Mouse (Mus musculus): Measurements from ENCODE around the gene Kcnip2.

The Kcnip2 gene

DNA sequence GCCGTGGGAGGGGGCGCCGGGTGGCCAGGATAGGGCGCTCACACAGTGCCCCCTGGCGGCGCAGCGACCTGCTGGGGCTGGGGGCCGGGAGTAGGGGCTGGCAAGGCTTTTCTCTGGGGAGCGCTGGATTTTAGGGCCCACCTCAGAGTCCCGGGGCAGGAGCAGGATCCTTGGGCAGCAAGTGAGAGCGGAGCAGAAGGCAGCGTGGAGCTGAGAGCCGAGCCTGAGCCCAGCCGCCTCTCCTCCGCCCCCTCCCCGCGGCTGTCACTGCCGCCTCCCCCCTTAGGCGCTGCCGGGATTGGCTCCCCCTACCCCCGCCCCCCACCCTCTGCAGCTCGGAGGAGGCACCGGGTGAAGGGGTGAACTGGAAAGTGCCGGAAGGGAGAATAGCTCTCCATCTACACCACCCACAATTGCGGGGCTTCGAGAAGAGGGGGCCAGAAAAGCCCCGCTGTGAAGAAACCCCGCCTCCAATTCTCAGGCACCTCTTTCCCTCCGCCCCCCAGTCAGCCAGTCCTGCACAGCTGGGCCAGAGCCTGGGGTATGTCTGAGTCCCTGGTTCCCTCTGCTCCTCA is at the start of gene Kcnip2:
Gene Kcnip2, minus strand, starts transcription at position 231 of the 575 bp plus-strand sequence.
- DNase-seq (ENCODE audit: low read depth, low spot score), result no peak

DNA sequence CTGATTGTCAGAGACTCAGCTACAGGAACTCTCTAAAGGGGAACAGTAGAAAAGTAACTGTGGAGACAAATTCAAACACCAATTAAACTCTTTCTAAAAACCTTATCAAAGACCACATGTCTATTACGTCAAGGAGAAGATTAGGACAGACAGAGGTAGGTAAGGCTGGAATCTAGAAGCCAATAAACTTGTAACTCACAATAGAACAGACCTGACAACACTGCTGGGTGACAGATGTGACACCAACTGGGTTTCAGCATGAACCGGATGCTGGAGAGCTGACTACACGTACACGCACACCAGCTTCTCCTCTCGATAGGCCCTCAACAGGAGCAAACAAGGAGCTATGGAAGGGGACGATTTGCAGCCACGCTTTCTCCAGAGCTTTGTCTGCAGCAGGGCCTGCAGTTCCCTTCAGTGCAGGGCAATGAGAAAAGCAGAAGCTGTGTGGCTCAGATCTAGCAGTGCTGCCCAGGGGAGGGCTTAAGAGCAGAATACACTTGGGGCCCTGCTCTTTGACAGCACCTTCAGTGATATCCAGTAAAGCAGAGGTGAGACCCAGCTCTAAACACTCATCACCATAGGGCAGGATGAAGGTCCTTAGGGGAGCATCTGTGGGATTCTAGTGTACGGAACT is 39.5 kb upstream of the Kcnip2 start:
- DNase-seq (ENCODE audit: low read depth, low spot score), result no peak

DNA sequence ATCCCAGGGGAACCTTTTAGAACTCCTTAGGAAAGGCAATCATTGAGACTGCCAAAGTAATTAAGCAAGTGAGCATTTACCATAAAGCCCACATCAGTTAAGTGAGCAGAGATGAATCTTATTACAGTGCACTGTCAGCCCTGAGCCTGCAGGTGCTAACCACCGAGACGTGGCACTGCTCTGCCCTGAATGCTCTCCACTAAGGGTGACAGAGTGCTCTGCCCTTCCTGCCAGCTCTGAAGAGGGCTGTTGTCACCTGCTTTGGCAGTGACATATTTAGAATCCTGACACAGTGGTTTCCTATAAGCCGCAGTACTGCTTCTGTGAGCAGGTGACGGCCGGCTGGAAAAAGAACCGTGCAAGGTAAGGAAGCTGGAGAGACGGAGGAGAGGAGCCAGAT is 38.7 kb upstream of the Kcnip2 start:
- DNase-seq (ENCODE audit: low read depth, low spot score), result no peak

DNA sequence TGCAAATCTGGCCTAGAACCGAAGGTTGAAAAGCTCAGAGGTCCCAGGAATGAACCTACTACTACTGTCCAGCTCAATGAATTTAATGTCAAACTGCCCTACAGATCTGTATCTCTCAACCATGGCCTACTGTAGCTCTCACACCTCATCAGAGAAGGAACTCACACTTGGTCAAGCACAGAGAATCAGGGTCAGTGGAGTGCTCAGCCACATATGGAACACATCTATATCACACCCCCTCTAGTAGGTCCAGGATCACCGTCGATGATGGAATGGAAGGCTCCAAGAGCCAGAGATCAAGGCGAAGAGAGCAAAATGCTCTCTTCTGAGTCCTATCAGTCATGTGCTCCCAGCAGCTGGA is 31.9 kb upstream of the Kcnip2 start:
- DNase-seq (ENCODE audit: low read depth, low spot score), result no peak

DNA sequence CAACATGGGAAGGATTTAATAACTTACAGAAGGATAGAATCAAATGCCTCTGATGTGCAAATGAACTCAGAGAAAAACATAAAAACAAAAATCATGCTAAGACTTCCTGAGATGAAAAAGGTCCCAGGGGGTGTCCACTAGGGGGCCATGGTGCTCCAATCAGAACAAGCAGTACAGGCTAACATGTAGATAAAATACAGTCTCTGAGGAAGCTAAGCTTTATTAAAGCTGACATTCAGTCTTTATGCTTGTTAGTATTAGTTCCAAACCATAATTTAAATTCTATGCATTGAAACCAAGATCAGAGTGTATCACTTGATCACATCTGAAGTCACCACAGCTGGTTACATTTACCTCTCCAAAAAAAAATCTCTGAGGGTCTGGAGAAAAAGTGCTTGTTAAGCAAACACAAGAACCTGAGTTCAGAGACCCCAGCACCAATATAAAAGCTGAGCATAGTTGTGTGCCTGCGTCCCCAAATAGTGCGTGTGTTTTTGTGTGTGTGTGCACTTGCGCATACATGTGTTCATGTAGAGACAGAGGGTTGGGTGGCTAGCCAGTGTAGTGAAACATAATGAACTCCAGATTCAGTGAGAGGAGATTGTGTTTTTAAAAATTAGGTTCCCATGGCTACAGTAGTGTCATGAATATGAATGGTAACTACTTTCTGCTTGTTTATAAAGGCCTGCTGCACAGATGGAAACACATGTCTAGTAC is 31.3 kb upstream of the Kcnip2 start:
- DNase-seq (ENCODE audit: low read depth, low spot score), result no peak

DNA sequence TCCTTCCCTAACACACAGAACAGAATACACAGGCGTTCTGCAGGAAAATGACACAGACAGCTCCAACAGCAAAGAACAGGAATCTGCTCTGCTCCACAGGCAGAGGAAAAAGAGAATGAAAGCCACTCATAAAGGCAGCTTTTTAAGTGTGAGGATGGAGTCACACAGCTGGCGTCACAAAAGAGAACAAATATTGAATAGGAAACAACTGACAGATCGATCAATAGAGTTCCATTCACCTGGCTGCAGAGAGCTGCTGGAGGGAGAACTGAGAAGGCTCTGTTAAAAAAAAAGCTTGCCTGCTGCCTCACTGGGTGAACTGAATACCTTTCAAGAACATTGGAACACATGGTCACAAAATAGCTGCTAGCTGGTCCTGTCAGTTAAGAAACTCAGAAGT is 28.3 kb upstream of the Kcnip2 start:
- DNase-seq (ENCODE audit: low read depth, low spot score), result no peak

DNA sequence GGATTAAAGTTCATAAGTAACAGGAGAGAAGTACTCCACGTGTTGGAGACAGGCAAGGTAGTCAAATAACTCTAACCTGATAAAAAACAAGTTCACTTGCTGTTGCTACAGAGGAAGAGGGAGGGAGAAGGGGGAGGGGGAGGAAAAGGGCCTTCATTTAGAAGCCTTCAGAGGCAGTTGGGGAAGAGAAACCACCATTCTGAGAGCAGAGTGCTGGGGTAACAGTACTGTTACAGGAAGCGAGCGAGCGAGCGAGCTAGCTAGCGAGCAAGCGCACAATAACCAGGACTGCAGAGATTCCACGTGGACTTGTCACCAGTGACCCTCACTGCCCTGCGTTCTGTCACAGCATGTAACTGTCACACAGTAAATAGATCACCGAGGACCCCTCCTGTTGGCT is 27.6 kb upstream of the Kcnip2 start:
- no peak for DNase-seq (ENCODE audit: low read depth, low spot score)

DNA sequence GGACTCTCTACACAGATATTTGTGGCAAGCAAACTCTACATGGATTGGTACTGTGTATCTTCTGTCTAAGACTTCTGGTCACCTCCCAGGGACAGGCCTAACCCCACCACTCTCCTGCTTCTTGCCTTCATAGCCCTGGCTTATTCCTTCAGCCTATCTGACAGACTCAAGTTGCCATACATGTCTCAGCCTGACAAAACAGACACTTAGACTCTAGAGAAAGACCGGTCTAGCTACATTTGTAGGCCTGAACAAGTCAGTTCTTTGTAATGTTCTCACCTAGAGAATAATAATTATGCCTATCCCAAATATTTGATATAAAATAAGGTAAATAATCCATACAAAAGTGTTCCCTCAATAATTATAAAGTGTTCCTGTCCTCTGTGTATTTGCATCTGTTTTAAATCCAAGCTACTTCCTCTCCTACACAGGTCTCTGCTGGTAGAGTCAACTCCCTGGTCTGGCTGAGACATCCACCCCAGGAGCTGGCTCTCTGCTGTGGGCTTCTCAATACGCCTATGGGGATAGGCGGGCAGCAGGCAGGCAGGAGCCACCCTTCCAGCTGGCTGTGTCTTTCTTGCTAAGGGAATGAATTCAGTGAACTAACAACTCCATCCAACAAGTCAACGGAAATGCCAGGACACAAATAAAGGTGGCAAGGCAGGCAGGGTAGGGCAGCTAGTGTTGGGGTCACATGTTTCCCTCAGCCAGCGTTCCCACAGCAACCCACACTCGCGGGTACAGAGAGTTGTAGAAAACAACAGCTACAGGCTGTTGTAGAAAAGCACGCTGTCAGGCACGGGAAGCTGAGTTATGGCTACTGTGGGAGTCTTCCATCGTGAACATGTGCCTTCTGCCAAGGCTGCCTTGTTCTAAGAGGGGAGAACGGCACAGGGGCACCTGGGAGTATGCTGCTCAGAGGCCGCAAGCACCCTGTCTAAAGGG is 21.5 kb upstream of the Kcnip2 start:
- DNase-seq (ENCODE audit: low read depth, low spot score), result no peak

DNA sequence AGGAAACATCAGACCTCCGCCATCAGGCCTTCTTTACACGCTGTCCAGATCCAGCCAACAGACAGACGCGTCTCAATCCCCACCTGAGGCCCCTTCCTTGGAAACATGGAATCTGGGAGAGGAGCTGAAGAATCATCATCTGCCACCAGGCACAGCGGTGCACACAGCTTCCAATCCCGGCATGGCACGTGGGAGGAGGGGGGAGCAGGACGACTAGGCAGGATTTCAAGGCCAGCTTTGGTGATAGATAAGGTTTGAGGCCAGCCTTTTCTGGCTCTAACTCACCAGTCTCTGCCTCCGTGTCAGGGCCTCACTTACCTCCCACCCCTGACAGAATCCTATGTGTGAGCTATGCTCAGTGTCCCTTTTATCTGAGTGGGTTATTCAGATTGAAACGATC is 19.6 kb upstream of the Kcnip2 start:
- no peak for DNase-seq (ENCODE audit: low read depth, low spot score)

DNA sequence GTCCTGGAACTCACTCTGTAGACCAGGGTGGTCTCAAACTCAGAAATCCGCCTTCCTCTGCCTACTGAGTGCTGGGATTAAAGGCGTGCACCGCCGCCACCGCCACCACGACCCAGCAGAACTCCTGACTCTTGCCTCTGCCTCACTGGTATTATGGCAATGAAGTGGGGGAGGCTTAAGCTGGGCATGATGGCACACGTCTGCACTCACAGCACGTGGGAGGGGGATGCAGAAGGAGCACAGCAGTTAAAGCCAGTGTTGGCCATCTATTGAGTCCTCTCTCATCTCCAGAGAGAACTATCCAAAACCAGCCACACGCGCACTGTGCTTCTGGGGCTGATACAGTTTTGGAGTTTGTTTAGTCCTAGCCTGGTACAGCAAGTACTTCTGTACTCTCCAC is 17.8 kb upstream of the Kcnip2 start:
- no peak for DNase-seq (ENCODE audit: low read depth, low spot score)

DNA sequence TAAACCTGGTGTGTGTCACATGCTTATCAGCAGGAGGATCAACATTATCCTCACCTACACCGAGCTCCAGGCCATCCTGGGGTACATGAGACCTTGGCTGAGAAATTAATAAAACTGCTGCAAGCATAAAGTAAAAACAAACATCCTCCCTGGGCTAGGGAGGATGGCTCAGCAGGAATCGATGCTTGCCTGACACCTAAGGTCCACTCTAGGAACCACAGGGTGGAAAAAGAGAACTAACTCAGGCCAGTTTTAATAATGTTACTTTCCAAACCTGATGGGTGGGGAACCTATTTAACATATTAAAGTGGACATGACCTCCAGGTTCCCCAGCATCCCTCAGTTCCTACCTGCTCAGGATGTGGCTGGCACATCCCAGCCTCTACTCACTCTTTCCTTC is 14.8 kb upstream of the Kcnip2 start:
- DNase-seq (ENCODE audit: low read depth, low spot score), result no peak

DNA sequence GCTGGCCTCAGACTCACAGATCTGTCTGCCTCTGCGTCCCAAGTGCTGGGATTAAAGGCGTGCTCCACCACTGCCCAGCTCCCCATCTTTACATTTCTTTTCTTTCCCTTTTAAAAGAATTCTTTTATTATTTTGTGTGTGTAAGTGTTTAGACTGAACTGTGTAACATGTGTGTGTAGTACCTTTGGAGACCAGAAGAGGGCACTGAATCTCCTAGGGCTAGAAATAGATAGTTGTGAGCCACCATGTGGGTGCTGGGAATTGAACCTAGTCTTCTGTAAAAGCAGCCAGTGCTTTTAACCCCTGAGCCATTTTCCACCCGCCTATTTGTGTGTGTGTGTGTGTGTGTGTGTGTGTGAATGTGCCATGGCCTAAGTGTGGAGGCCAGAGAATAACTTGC is 11.9 kb upstream of the Kcnip2 start:
- DNase-seq (ENCODE audit: low read depth, low spot score), result no peak

DNA sequence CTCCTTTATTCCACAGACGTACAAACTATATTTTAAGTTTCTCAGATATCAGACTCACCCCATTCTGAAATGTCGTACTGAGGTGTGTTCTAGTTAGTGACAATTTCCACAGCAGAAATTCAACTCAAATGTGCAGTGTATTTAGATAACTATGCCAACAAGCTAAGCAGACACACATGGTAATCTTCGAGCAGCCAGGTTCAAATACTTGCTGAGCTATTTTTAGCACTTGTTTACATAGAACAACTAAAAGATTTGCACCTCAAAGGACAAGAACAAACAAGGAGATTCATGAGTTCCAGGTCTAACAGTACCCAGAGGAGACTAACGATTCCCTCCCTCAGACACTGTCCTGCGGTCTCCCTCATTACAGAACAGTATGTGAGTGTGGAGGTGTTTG is 11.3 kb upstream of the Kcnip2 start:
- no peak for DNase-seq (ENCODE audit: low read depth, low spot score)

DNA sequence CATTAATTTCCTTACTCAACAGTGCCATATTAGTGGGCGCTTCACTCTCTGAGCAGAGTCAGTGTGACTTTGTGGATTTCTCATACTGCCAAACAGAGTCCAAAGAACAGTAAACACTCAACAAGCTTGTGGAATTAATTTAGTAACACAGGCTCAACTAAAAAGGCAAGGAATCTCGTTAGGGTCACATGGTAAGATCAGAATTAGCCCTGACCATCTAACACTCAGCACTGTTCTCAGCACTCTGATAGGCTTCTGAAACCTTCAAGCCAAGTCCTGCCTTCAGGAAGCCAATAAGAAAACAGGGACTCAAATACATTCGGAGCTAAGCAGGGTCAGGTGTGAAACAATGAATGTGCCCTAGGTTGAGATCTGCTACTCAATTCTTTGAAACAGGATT is 10.3 kb upstream of the Kcnip2 start:
- no peak for DNase-seq (ENCODE audit: low read depth, low spot score)

DNA sequence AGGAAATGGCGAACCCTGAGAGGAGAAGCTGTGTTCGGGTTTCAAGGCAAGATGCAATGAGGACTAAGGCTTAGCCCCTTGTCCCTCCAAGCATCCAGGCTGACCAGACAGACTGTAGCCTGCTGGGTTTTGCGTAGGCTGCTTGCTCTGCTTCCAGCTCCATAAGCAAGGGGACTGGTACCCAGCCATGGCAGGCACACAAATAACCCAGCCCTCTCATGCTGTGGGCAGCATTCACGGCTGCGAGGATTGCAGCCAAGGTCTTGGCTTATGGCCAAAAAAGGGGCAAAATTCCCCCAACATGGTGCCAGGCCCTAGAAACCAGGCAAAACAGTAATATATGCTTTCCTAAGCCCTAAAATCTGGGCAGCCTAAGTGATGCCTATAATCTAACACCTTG is 6.0 kb upstream of the Kcnip2 start:
- no peak for DNase-seq (ENCODE audit: low read depth, low spot score)

DNA sequence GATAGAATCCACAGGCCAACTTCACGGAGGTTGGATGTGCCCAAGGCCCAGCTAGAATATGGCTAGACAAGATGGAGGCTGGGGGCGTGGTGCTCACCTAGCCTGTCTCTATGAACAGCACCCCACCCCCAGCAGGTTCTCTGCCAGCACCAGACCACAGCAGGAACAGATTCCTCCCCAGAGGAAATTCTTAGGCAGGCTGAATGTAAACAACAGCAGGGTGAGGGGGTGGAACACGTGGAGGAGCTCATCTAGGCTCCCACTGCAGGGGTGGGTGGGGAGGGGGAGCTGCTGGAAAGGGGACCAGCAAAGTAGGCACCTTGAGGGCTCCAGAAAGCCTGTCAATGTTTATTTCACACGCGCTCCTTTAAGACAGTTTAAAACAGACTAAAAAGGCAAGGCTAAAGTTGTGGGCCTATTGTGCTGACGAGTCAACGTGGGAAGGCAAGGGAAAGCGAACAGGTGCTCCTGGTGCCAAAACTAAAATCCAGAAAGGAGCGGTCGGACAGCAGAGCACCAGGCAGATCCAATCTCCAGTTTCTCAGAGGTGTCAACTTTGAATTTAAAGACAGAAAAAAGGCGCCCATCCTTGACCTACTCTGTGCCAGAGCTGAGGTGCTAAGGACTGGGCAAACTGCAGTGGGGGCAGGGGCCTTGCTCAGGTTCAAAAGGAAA is 2.1 kb upstream of the Kcnip2 start:
- no peak for DNase-seq (ENCODE audit: low read depth, low spot score)

DNA sequence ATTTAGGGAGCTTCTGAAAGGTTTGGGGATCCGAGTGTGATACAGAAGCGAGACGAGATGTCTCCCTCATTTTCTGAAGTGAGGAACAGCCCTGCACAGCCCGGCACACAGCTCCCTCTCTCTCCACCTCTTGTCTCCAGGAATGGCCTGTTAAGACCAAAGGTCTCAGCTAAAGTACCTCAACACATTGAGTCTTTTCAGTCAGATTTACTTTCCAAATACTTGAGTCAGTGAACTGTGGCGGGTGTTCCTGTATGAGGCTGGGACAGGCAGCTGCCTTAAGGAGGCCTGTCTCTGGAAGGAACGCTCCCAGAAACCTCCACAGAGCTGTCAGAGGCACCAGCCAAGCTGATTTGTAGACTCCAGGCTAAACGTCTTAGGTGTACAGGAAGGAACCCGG is 866 bp upstream of the Kcnip2 start:
- no peak for DNase-seq (ENCODE audit: low read depth, low spot score)

DNA sequence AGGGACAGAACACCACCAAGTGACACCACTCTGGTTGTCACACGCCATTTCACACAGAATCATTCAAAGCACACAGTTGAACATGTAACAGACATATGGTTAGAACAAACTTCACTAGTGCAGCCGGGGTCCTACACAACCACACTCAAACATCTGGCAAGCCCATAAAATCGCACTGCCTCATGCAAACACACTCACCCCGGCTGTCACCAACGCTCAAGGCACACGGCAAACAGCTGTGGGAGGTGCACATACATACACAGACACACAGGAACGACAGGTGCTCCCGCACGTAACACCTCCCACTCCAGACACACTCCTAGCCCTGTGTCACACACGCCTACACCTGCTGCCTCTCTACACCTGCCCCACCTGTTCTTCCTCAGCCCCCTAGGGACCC is 691 bp downstream of the Kcnip2 start:
- DNase-seq (ENCODE audit: low read depth, low spot score), result no peak

DNA sequence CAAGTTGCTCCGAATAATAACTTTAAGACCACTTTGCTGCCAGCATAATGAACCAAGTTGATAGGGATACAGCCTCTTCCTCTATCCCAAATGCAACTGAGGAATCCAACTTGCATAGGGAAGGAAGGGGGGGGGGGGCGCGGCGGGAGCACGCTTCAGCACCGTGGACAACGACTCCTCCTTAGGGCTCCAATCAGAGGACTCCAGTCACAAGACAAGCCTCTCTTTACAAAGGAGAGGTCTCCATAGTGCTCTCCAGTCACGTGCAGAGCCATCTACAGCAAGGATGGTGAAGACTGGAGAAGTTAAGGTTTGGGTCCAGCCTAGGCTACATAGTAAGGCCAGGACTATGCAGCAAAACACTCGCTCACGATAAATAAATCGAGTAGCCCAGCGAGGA is 2.1 kb downstream of the Kcnip2 start:
- no peak for DNase-seq (ENCODE audit: low read depth, low spot score)

DNA sequence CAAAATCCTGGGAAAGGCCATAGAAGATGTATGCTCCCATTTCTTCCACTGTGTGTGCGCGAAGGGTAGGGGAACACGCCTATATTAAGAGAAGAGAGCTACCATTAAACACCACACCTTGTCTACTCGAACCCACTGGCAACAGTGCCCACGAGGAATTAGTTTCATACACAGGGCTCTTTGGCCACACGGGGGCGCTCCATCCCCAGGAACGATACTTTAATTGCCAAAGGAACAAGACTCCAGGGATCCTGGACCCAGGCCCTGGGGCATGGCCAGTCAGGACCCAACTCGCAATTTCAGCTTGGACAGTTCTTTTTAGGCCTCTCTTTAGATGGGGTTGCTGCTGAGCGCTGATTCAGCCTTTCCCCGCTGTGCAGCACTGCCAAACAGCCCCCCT is 2.6 kb downstream of the Kcnip2 start:
- DNase-seq (ENCODE audit: low read depth, low spot score), result peak; percentile 54

DNA sequence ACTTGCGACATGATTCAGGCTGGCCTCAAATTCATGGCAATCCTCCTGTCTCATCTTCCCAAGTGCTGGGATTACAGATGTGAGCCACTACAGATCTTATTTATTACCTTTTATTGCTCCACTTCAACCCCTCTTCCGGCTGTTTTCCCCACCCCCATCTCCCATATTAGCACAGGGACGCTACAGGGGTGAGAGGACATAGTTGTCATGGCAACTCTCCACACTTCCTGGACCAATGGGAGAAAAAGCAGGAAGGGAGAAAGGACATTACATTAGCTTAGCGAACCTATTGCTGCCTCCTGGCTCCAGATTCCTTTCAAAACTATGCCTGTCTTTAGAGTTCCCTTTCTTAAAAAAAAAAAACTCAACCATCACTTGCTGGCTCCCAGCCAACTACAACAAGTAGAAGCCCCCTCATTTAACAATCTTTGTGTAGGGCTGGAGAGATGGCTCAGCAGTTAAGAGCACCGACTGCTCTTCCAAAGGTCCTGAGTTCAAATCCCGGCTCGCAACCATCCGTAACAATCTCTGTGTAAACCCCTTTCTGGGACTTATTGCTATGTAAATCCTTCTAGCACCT is 3.1 kb downstream of the Kcnip2 start:
- DNase-seq (ENCODE audit: low read depth, low spot score), result no peak
